Mouse (Mus musculus) neural tube, embryonic 10.5 days (tissue): ENCODE results near the gene Hebp1.

Experiments used
- DNase-seq: peaks from one replicate; pipeline ENCODE4 v3.0.0-alpha.2; 2017; ENCODE audit warnings: low spot score; ENCODE audit errors: extremely low spot score

Hebp1 gene

GRCm38 (mm10) chr6:135197921-135198532, at the start of gene Hebp1, which contains the start of gene Fam234b:
TSS of gene Hebp1 (minus strand) at chr6:135198022.
TSS of gene Fam234b (plus strand) at chr6:135197977.
- peak; percentile 84 for DNase-seq

DNA sequence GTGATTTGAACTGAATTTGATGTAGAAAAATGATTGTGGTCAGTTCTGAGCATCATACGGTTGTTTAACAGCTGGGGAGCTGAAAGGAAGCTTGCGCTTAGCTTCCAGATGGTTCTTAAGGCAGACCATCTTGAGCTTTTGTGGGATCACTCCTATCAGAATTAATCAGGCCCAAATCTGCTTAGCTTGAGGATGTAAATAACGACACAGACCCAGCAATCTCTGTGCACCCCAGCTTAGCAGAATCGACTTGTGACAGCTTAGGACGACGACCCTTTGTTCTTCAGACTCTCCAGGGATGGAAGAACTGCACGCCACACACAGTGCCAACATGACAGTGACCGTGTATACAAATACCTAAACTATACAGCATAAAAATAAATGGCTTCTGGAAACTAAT, 47.8 kb upstream of the Hebp1 start:
- DNase-seq: no peak

DNA sequence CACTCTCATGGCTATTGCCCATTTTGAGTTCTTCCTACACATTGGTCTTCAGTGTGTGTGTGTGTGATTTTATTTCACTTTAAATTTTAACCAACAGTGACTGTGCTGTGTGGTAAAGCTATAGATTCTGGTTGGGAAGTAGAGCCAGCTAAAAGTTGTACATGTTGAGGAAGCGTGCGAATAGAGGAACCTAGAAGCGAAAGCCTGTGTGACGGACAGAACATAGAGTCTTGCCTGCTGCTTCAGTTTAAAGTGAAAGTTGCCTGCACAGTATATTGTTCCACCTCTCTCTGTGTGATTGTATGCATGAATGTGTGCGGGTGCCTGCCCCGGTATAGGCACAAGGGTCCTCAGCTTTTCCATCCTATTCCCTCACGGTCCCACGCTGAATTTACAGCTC, 42.5 kb upstream of the Hebp1 start:
- DNase-seq: no peak

DNA sequence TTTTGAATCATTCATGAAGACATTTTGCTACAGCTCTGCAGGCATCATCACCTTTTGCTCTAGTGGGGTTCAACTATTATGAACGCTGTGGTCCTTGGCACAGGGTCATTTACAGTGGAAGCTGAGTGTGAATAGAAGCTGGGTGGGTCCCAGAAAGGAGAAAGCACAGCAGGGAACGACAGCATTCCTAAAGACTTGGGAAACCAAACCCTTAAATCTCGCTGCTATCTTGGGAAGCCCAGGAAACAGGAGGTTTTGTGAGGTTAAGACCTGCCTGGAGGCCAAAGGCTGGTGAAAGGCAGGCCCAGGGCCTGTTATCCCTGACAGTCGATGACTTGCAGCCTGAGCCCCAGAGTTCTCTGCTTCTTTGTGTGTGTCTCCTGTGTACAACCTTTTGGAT, 40.4 kb upstream of the Hebp1 start:
- no peak for DNase-seq

GRCm38 (mm10) chr6:135237326-135237725, 39.5 kb upstream of the Hebp1 start:
- DNase-seq: no peak

DNA sequence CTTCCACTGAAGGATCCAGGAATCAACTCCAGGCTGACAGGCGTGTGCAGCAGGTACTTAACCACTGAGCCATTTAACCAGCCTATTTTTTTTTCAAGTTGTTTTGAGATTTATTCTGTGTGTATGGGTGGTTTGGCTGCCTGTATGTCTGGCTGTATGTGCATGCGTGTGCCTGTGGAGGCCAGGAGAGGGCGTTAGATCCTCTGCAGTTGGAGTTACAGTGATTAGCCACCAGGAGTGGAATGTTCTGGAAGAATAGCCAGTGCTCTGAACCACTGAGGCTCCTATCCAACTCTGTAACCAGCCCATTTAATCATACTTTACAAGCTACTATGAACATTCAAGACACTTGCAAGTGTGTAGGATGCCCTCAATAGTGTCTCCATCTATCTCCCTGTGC, 38.8 kb upstream of the Hebp1 start:
- DNase-seq: no peak

- no peak for DNase-seq
Measured at GRCm38 (mm10) chr6:135235742-135236141, 37.9 kb upstream of the Hebp1 start.

GRCm38 (mm10) chr6:135232443-135233182, 34.8 kb upstream of the Hebp1 start:
- DNase-seq: no peak

GRCm38 (mm10) chr6:135230586-135230985, 32.8 kb upstream of the Hebp1 start:
- no peak for DNase-seq

DNA sequence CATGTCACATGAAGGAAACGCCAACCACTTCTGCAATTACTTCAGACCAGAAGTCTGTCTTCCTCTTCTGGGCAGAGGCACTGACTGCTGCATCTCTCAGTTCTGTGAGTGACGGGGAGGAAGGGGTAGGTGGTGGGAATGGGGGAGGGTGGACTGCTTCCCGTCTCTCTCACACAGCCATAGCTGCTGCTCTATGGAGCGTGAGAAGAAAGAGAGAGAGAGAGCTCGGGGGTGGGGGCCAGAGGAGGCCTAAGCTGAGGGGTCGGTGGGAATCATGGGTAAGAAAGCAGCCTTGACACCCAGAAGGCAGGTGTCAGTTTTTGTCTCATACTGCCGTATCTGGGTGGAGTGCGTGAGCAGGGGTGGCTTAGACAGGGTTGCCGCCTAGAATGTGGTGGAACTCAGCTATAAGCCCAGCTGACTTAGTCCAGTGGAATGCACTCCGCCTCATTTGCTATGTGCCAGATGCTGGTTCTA, 30.7 kb upstream of the Hebp1 start:
- DNase-seq: no peak

GRCm38 (mm10) chr6:135223786-135224416, 26.1 kb upstream of the Hebp1 start:
- DNase-seq: no peak

- no peak for DNase-seq
Measured at GRCm38 (mm10) chr6:135219916-135220315, 22.1 kb upstream of the Hebp1 start.

GRCm38 (mm10) chr6:135218330-135218729, 20.5 kb upstream of the Hebp1 start:
- DNase-seq: no peak

GRCm38 (mm10) chr6:135212666-135213065, 14.8 kb upstream of the Hebp1 start:
- no peak for DNase-seq

GRCm38 (mm10) chr6:135211169-135211568, 13.3 kb upstream of the Hebp1 start:
- no peak for DNase-seq

DNA sequence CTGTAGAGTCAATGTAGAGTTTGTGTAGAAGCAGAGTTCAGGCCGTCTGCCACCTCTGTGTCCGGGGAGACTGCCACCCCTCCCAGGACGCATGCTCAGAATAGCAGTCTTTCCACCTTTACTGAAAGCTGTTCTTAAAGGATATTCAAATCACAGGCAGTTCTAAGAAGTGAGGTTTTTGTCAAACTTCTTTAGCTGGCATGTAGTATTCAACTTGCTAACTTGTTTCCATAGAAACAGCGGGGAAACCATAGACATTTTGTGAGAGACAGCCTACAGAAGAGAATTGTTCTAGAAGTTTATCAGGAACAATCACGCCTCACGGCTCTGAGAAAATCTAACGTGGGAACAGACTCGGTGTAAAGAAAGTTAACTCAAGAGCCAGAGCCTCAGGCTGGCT, 9.1 kb upstream of the Hebp1 start:
- no peak for DNase-seq

- DNase-seq: no peak
Measured at GRCm38 (mm10) chr6:135205802-135206201, 8.0 kb upstream of the Hebp1 start.

GRCm38 (mm10) chr6:135204869-135205268, 7.0 kb upstream of the Hebp1 start:
- no peak for DNase-seq

GRCm38 (mm10) chr6:135203737-135204136, 5.9 kb upstream of the Hebp1 start:
- DNase-seq: no peak

DNA sequence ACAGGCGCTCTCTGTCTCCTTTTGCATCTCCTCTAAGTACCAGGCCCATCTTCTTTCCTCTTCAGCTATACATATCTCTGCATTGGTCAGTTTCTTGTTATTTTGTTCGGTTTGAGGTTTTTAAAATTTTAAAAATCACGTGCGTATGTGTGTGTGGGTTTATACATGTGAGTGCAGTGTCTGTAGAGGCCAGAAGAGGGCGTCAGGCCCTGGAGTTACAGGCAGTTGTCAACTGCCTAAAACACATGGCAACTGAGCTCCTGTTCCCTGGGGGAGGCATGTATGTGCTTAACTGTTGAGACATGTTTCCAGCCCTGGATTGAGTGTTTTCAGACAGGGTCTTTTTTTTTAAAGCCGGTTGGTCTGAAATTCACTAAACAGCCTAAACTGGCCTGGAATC, 4.8 kb upstream of the Hebp1 start:
- DNase-seq: no peak

DNA sequence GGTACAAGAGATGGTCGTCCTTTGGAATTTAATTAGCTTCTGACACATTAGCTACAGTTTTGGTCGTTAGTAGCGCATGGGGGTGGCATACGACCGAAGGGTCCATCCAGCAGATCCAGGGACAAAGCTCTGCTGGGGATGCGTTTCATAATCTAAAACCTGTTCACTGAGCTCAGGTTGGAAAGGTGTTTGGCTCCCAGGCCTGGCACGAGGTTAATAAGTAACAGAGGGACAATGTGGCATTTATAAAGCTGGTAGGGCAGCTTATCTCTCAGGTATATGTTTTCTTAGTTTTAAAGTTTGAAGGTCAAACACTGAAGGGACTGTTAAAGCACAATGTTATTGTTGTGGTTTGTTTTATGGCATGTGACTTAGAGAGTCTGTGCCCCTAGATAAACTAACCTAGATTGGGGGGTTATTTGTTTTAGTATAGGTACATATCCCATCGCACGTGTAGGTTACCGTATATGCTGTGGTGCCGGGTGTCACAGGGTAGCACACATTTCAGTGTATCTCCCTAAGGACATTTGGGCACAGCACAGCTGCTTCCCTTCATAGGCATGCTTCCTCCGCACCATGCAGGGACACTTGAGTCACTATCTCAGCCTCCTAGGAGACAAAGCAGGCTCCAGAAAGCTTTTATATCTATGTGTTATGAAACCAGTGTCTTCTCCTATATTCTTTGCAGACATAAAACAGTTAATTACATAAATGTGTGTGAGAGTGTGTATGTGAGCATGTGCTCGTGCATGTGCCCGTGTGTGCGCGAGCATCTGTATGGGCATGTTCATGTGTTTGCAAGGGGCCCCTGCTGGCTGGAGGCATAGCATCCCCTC, 2.5 kb upstream of the Hebp1 start:
- DNase-seq: no peak

GRCm38 (mm10) chr6:135198726-135199125, 904 bp upstream of the Hebp1 start:
- DNase-seq: no peak
